17 mouse cellular contexts compared by ENCODE assay signal in genomic region chrX:105767932-105768331, GRCm38 (mm10). TPM values are rescaled to one million over a fixed set of nuclear protein-coding genes. Genes with fewer than 3 reads are reported as not detected.
DNase-seq lines count a peak whose midpoint lies in the region; TF ChIP-seq lines count a peak whose summit lies in the region.
"Had no signal": no experiment of that assay in that cellular context is flagged by ENCODE, and none has a peak within 500 bp of the region (broad histone marks: within the 10 kb centered on the region; RNA-seq: fewer than 3 reads in every experiment).

No protein-coding gene starts in this region.

- no peak overlapping the region for H3K4me3 ChIP-seq in C2C12 (ENCODE audit: insufficient read depth, poor library complexity, severe bottlenecking)
- H3K4me3 ChIP-seq in myocyte = no peak overlapping the region
- H3K4me3 ChIP-seq: embryonic facial prominence, embryonic 13.5 days; erythroblast, embryonic 14.5 days; forebrain, embryonic 15.5 days; heart, embryonic 12.5 days; hindbrain, embryonic 15.5 days had no signal

- H3K27me3 ChIP-seq in C2C12 (ENCODE audit: control insufficient read depth, insufficient read depth, insufficient read length) = peaks cover 18% of the 10 kb centered on the region
- H3K27me3 ChIP-seq in myocyte (ENCODE audit: control insufficient read depth, insufficient read depth, insufficient read length) = peaks cover 12% of the 10 kb centered on the region

- TF ChIP-seq POLR2A in myocyte (IDR thresholded peaks at IDR 0.05; ENCODE audit: insufficient read length, low read depth) = no peak

- peak; percentile 16 for DNase-seq in gastrocnemius, postnatal 25 days
- DNase-seq in gastrocnemius, postnatal 36 days = no peak
- DNase-seq in 3T3-L1 (ENCODE audit: low read depth, low spot score) = peak; percentile 15
- DNase-seq in urinary bladder, adult 18-20 months (ENCODE audit: low spot score in 2 of 2) = no peak
- DNase-seq: B cell, adult 2 months; cerebellum, adult 9-10 months; kidney, adult 11 months had no signal

- intact Hi-C loops in gastrocnemius, postnatal 36 days (cut with DNase I) = no loop called here

- H3K79me3 ChIP-seq in C2C12 (ENCODE audit: low read depth) = no peaks in the 10 kb centered on the region

- H3ac ChIP-seq in C2C12 (ENCODE audit: control insufficient read depth, insufficient read length, low read depth) (no peak overlapping the region), myocyte (ENCODE audit: control insufficient read depth, insufficient read length) (no peak overlapping the region)

- no peaks in the 10 kb centered on the region for H3K79me2 ChIP-seq in C2C12 (ENCODE audit: control insufficient read depth, insufficient read depth)
- no peaks in the 10 kb centered on the region for H3K79me2 ChIP-seq in myocyte (ENCODE audit: control insufficient read depth, insufficient read depth)

- TF ChIP-seq CTCF in C2C12 (IDR thresholded peaks at IDR 0.05; ENCODE audit: control insufficient read depth, insufficient read depth, insufficient read length) = no peak

- H3K36me3 ChIP-seq in C2C12 (ENCODE audit: control insufficient read depth, insufficient read depth) (no peaks in the 10 kb centered on the region), myocyte (ENCODE audit: control insufficient read depth, insufficient read depth) (no peaks in the 10 kb centered on the region)
- H3K36me3 ChIP-seq: embryonic facial prominence, embryonic 13.5 days; forebrain, embryonic 15.5 days; heart, embryonic 12.5 days; hindbrain, embryonic 15.5 days had no signal

- peak overlapping the region; percentile 56 for H3K4me2 ChIP-seq in myocyte (ENCODE audit: low read depth)
- H3K4me2 ChIP-seq: embryonic facial prominence, embryonic 13.5 days; forebrain, embryonic 15.5 days; heart, embryonic 12.5 days; hindbrain, embryonic 15.5 days had no signal

TF ChIP-seq in C2C12, 6 proteins besides CTCF, POLR2A, EP300 and RAD21:
- TF ChIP-seq MAX (IDR thresholded peaks at IDR 0.05) (no peak), FOSL1 (IDR thresholded peaks at IDR 0.05; ENCODE audit: insufficient read depth, low read length, poor library complexity, severe bottlenecking) (no peak), USF1 (IDR thresholded peaks at IDR 0.05; ENCODE audit: low read depth) (no peak), CEBPB (IDR thresholded peaks at IDR 0.05; ENCODE audit: low read depth) (no peak), MYOD1 (IDR thresholded peaks at IDR 0.05; ENCODE audit: control insufficient read depth, insufficient read length, low read depth) (peak; percentile 88)

TF ChIP-seq in myocyte, 11 proteins besides CTCF, POLR2A, EP300 and RAD21:
- TF ChIP-seq MYOD1 (IDR thresholded peaks at IDR 0.05; ENCODE audit: control insufficient read depth in 1 of 3, insufficient read length in 2 of 3, low read depth in 2 of 3) (peak in 2 of 3 experiments; percentile 52 to 54), POLR2AphosphoS2 (IDR thresholded peaks at IDR 0.05; ENCODE audit: insufficient read length, low read depth) (no peak)
TF ChIP-seq in myocyte: peak in this region for 1.

RNA-seq across cellular contexts. Expression of gene Fgf16, which starts 3.9 kb away (rescaled TPM):
- under 1 TPM; 0.54 TPM for total RNA-seq in gastrocnemius, postnatal 25 days (2021)
- total RNA-seq in gastrocnemius, postnatal 36 days (2021) = under 1 TPM; 0.39 to 0.41 TPM
- polyA plus RNA-seq in C2C12 (2012; fragmentation: generic; extraction: Trizol) (not detected), myocyte (2012; fragmentation: generic; extraction: Trizol) (not detected)
- total RNA-seq: granulocyte monocyte progenitor cell, adult 5-6 weeks; MEL had no signal
- polyA plus RNA-seq: erythroblast, embryonic 14.5 days; forebrain, embryonic 15.5 days; heart, embryonic 12.5 days; hindbrain, embryonic 11.5 days; hindbrain, embryonic 15.5 days had no signal

Comparison
In these comparisons a context has a peak if more than half of its experiments do, and no peak if none do; other contexts are left out.
1. DNase-seq: peak in gastrocnemius, postnatal 25 days (single experiment) and 3T3-L1 (single experiment); none in gastrocnemius, postnatal 36 days (0 of 2) and urinary bladder, adult 18-20 months (0 of 2).